Mouse (Mus musculus) heart, embryonic 11.5 days (tissue): ENCODE data around the gene Gm9767. TPM values are rescaled to one million over a fixed set of nuclear protein-coding genes. Genes with fewer than 3 reads are reported as not detected.

Experiments
- ATAC-seq: fragments of 200-750 bp; cut with Nextera tagmentation; replicated peaks from 2 replicates; pipeline ENCODE4 v1.8.0; 2017; ENCODE audit warnings: moderate library complexity; ENCODE audit not compliant: insufficient number of reproducible peaks, low FRiP score, low TSS enrichment
- H3K27ac ChIP-seq: fragments of 300-500 bp; sonication (generic); 2 replicates; pipeline ENCODE4 v1.5.1; 2014; ENCODE audit warnings: mild to moderate bottlenecking, low read depth, low read length
- H3K27me3 ChIP-seq: fragments of 300-500 bp; sonication (generic); 2 replicates; pipeline ENCODE4 v1.6.1; 2014; ENCODE audit warnings: mild to moderate bottlenecking, low read length, mixed read lengths; ENCODE audit not compliant: control insufficient read depth, insufficient read depth
- H3K36me3 ChIP-seq: fragments of 300-500 bp; sonication (generic); 2 replicates; pipeline ENCODE4 v1.6.1; 2014; ENCODE audit warnings: mild to moderate bottlenecking, low read length, moderate library complexity, mixed read lengths; ENCODE audit not compliant: control insufficient read depth, insufficient read depth
- H3K4me1 ChIP-seq: fragments of 300-500 bp; sonication (generic); 2 replicates; pipeline ENCODE4 v1.6.1; 2014; ENCODE audit warnings: low read length; ENCODE audit not compliant: control insufficient read depth, insufficient read depth
- H3K4me2 ChIP-seq: fragments of 300-500 bp; sonication (generic); 2 replicates; pipeline ENCODE4 v1.6.1; 2014; ENCODE audit warnings: mild to moderate bottlenecking, moderate library complexity
- H3K4me3 ChIP-seq: fragments of 300-500 bp; sonication (generic); 2 replicates; pipeline ENCODE4 v1.5.1; 2014; ENCODE audit warnings: low read depth, low read length
- H3K9ac ChIP-seq: fragments of 300-500 bp; sonication (generic); 2 replicates; pipeline ENCODE4 v1.6.1; 2014; ENCODE audit warnings: mild to moderate bottlenecking, low read depth, low read length, moderate library complexity
- H3K9me3 ChIP-seq: fragments of 300-500 bp; sonication (generic); replicated peaks from 2 replicates; pipeline ENCODE4 v1.6.1; 2016; ENCODE audit warnings: low read length; ENCODE audit not compliant: control insufficient read depth
- WGBS: fragments of 180-500 bp; shearing (Covaris S2); extraction: QIAGEN DNeasy Blood & Tissue Kit; methylation state at CpG from one replicate; pipeline ENCODE4 v1.1.7; 2014; ENCODE audit not compliant: insufficient replicate concordance; 5-methylcytosine and 5-hydroxymethylcytosine counted together
- polyA plus RNA-seq: library from polyadenylated mRNA; unstranded; fragments of >200 nt; fragmentation: Nextera tagmentation; extraction: Ambion mirVana; gene quantifications from 2 replicates; pipeline ENCODE4 v1.2.1, GENCODE M21; 2014

Gene Gm9767
- polyA plus RNA-seq, 1 experiment from 2014 or later: not detected

DNA sequence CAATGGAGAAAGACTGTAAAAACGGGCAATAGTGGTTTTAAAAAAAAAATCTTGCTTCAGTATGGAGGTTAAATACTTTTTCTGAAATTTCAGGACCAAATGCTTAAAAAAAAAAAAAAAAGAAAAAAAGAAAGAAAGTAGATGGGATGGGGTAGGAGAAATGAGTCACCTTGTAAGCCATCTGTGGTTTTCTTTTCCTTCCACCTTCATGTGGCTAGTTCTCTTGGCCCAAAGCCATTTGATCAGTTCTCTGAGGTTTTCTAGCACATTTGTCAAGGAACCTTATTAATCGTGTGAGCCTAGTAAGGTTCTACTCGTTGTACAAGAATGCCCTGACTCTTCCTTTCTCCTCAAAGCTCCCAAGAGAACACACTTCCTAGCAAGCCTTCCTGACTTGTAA is 1.6 kb downstream of the Gm9767 start:
- Histone ChIP-seq H3K36me3 (no peaks in the 10 kb centered on the region), H3K4me3 (no peak overlapping the region), H3K4me2 (no peak overlapping the region), H3K9ac (no peak overlapping the region), H3K27ac (no peak overlapping the region), H3K9me3 (no peaks in the 10 kb centered on the region), H3K4me1 (no peaks in the 10 kb centered on the region), H3K27me3 (peaks cover 23% of the 10 kb centered on the region)
- 70% methylated on average over 3 of the region's 3 CpGs for WGBS
- ATAC-seq: no peak

DNA sequence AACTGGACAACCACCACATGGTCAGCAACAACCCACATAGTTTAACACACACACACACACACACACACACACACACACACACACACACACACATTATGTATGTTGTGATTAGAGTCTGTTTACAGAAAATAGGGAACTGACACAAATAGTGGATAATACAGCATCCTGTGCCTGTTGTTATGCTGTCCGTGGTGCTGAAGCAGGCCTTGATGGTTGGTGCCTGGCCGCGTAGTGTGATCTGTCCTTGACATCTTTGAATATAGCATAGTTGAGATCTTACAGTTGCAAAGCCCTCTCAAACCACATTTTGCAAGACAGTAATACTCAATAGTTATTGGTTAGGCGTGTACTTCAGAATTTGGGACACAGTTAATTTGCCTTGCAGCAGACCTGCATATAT is 4.0 kb downstream of the Gm9767 start:
- H3K4me2 ChIP-seq: no peak overlapping the region
- H3K27me3 ChIP-seq: peaks cover 16% of the 10 kb centered on the region
- H3K9me3 ChIP-seq: no peaks in the 10 kb centered on the region
- 56% methylated on average over 4 of the region's 4 CpGs for WGBS
- no peaks in the 10 kb centered on the region for H3K4me1 ChIP-seq
- no peak overlapping the region for H3K9ac ChIP-seq
- no peak for ATAC-seq
- H3K36me3 ChIP-seq: no peaks in the 10 kb centered on the region
- no peak overlapping the region for H3K4me3 ChIP-seq
- no peak overlapping the region for H3K27ac ChIP-seq

DNA sequence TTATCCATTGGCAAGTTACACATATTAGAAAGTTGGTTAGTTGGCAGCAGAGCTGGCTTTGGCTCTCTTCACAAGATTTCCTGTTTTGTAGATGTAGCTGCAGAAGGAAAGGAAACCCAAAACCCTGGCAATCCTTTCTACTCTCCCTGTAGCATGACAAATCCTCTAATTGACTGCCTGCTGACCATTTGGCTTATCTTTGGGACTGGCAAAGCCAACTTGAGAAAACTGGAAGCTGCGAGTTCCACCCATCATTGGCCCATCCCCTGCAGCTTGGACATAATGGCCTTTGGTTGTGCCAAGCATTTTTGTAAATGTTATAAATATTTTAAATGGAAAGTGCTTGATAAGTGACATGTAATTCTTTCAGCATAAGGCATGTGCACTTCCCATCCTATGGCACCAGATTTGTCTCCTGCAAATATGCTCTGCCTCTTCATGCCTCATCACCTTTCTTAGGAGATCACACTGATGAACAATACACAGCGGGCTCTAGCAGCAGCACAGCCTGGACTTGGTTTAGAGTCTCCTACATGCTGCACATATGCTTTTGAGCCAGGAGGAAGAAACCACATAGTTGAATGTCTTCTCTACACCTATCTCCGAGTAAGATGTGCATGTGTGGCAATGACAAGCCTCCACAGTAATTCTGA is 25.4 kb downstream of the Gm9767 start:
- Histone ChIP-seq H3K27ac (no peak overlapping the region), H3K36me3 (no peaks in the 10 kb centered on the region), H3K4me1 (no peaks in the 10 kb centered on the region), H3K4me3 (no peak overlapping the region), H3K4me2 (no peak overlapping the region), H3K27me3 (no peaks in the 10 kb centered on the region), H3K9ac (no peak overlapping the region), H3K9me3 (no peaks in the 10 kb centered on the region)
- WGBS: 67% methylated on average over 3 of the region's 3 CpGs
- no peak for ATAC-seq

DNA sequence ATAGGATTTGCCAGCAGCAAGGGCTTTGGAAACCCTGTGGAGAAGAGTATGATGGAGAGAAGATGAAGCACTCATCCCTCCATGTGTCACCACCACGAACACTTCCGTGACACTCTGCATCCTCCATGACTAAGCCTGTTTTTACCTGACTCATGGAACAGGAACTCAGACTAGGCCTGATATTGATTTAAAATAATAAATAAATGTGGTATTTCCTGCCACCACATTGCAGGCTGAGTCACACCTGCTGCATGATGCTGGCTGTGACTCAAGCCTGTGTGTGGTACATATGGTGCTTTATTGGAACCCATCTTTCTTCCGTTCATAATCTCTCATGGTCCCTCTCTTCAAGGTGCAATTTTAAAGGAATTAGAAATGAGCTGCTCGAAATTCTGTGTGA is 36.4 kb downstream of the Gm9767 start:
- H3K4me2 ChIP-seq: no peak overlapping the region
- H3K27me3 ChIP-seq: no peaks in the 10 kb centered on the region
- H3K27ac ChIP-seq: no peak overlapping the region
- no peaks in the 10 kb centered on the region for H3K4me1 ChIP-seq
- H3K9ac ChIP-seq: no peak overlapping the region
- 78% methylated on average over 4 of the region's 4 CpGs for WGBS
- H3K4me3 ChIP-seq: no peak overlapping the region
- H3K36me3 ChIP-seq: no peaks in the 10 kb centered on the region
- ATAC-seq: no peak
- no peaks in the 10 kb centered on the region for H3K9me3 ChIP-seq

DNA sequence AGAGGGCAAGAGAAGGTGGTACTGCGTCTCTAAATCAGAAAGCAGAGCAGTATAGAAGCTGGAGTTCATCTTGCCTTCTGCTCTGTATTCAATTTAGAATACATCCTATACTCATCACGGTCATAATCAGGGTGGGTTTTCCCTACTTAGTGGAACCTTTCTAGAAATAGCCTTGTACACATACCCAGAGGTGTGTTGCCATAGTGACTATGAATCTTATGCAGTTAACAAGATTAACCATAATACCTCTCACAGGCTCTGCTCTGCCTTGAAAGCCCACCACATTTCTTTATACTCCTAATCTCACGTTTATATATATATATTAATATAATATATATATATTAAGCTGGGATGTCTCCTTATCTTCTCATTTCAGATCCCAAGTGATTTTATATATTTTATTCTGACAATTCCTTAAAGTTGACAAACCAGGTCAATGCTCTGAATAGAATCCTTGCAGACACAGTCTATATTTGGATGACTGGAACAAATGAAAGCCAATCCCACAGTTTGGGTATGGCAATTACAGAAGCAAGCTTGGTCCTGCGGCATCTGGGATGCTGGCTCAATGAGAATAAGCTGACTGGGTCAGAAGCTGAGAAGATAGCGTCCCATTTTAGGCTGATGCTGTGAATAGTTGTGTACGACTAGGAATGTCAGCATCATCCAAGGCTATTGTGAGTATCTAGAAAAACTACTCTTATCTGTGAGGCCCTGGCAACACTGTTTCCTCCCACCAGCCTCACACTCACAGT is 41.2 kb downstream of the Gm9767 start:
- H3K4me2 ChIP-seq: no peak overlapping the region
- no peaks in the 10 kb centered on the region for H3K9me3 ChIP-seq
- ATAC-seq: no peak
- H3K27me3 ChIP-seq: no peaks in the 10 kb centered on the region
- no peak overlapping the region for H3K9ac ChIP-seq
- 67% methylated on average over 6 of the region's 6 CpGs for WGBS
- H3K36me3 ChIP-seq: no peaks in the 10 kb centered on the region
- no peak overlapping the region for H3K4me3 ChIP-seq
- no peaks in the 10 kb centered on the region for H3K4me1 ChIP-seq
- no peak overlapping the region for H3K27ac ChIP-seq

DNA sequence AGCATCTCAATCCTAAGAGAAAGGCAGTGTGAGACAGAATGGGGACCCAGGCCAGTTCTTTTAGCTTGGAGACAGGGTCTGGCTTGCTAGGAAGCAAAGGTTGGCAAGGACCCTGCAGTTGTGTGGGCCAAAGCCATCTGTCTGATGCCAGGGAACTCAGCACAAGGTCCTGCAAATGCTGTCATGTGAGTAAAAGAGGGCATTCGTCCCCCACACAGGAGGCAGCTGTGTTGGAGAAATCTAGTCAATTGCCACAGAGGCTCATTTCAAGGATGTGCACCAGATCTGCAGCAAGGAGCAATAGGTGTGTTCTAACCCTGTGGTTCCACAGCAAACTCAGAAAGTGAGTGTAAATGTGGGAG is 41.7 kb downstream of the Gm9767 start:
- 79% methylated on average over 1 of the region's 1 CpGs for WGBS
- no peaks in the 10 kb centered on the region for H3K9me3 ChIP-seq
- ATAC-seq: no peak

More for the DNA sequence above, 41.7 kb downstream of the Gm9767 start:
- H3K4me1 ChIP-seq: no peaks in the 10 kb centered on the region
- no peak overlapping the region for H3K4me2 ChIP-seq
- H3K4me3 ChIP-seq: no peak overlapping the region
- H3K36me3 ChIP-seq: no peaks in the 10 kb centered on the region
- H3K9ac ChIP-seq: no peak overlapping the region
- no peak overlapping the region for H3K27ac ChIP-seq
- no peaks in the 10 kb centered on the region for H3K27me3 ChIP-seq

Other genes with a start within 250 kb of the Gm9767 start
- 0.80 and 1.3 TPM in 2 replicates for gene Tmem200a, start 797 bp downstream of the Gm9767 start, polyA plus RNA-seq
- gene Samd3, start 151.5 kb downstream of the Gm9767 start, polyA plus RNA-seq: not detected in 2 replicates